Mouse (Mus musculus): ENCODE results near the gene Crybg3. TPM values are rescaled to one million over a fixed set of nuclear protein-coding genes. Genes with fewer than 3 reads are reported as not detected.

Crybg3 gene
- polyA plus RNA-seq, 1 experiment from 2014 or later = 4.2 TPM

DNA sequence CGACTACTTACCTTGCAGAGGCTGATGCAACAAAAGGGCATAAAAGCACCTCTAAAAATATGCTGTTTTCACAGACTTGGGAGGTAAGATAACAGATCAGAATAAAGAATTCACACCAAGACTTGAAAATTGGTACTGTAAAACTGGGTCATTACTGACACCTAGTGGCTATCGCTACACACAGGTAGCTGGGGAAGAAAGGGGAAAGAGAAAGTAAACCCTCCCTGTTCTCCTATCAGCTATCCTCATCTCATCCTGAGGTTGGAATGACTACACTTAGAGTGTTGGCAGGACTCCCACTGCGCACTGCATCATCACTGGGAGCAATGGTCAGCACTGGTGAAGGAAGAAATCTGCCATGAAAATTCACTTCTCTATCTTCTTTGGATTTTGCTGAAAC lies 16.4 kb upstream of the Crybg3 start:
- 17% methylated on average over 3 of the region's 3 CpGs for WGBS

DNA sequence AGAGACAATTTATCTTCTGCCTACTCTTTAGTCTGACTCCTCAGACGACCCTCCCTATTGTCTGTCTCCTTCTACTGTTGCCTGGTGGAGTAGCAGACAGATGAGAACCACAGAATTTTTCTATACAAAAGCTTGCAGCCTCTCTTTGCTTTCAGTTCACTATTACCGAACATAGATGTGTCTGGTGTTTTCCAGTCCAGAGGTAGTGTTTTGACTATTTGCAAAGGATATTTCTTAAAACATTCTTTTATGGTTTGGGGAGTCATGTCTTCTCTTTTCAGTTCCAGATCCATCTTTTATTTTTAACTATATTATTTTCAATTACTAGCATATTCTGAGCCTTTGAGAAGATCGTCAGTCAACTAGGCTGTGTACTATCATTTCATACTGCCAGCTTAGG lies 14.9 kb upstream of the Crybg3 start:
- no peaks in the 10 kb centered on the region for H3K36me3 ChIP-seq (ENCODE audit: insufficient read depth, low read length)
- no peak overlapping the region for H3K4me3 ChIP-seq (replicated peaks; ENCODE audit: low read depth, low read length)
- no peaks in the 10 kb centered on the region for H3K9me3 ChIP-seq (replicated peaks; ENCODE audit: low read length)
- H3K4me2 ChIP-seq (ENCODE audit: low read length) = no peak overlapping the region
- no peak overlapping the region for H3K9ac ChIP-seq (ENCODE audit: low read depth, low read length)
- ATAC-seq (replicated peaks; ENCODE audit: low FRiP score, low read depth) = no peak
- no peak overlapping the region for H3K27ac ChIP-seq
- no peak for DNase-seq (ENCODE audit: low spot score)
- no peaks in the 10 kb centered on the region for H3K4me1 ChIP-seq (replicated peaks; ENCODE audit: insufficient read depth, low read length)
- H3K27me3 ChIP-seq (ENCODE audit: insufficient read depth, low read length) = no peaks in the 10 kb centered on the region
- TF ChIP-seq CTCF (IDR thresholded peaks at IDR 0.05; ENCODE audit: low read depth) = no peak
- WGBS = 79% methylated on average over 3 of the region's 3 CpGs

More for the DNA sequence above, 16.4 kb upstream of the Crybg3 start:
- H3K9me3 ChIP-seq (replicated peaks; ENCODE audit: low read length) = no peaks in the 10 kb centered on the region
- no peak overlapping the region for H3K27ac ChIP-seq
- no peaks in the 10 kb centered on the region for H3K4me1 ChIP-seq (replicated peaks; ENCODE audit: insufficient read depth, low read length)
- no peak overlapping the region for H3K4me2 ChIP-seq (ENCODE audit: low read length)
- DNase-seq (ENCODE audit: low spot score) (peak; percentile 86), ATAC-seq (replicated peaks; ENCODE audit: low FRiP score, low read depth) (peak; percentile 61; the same call in 1 of the 2 replicates)
- peak; percentile 81 for TF ChIP-seq CTCF (IDR thresholded peaks at IDR 0.05; ENCODE audit: low read depth)
- no peak overlapping the region for H3K4me3 ChIP-seq (replicated peaks; ENCODE audit: low read depth, low read length)
- no peaks in the 10 kb centered on the region for H3K36me3 ChIP-seq (ENCODE audit: insufficient read depth, low read length)
- H3K9ac ChIP-seq (ENCODE audit: low read depth, low read length) = no peak overlapping the region
- H3K27me3 ChIP-seq (ENCODE audit: insufficient read depth, low read length) = no peaks in the 10 kb centered on the region

DNA sequence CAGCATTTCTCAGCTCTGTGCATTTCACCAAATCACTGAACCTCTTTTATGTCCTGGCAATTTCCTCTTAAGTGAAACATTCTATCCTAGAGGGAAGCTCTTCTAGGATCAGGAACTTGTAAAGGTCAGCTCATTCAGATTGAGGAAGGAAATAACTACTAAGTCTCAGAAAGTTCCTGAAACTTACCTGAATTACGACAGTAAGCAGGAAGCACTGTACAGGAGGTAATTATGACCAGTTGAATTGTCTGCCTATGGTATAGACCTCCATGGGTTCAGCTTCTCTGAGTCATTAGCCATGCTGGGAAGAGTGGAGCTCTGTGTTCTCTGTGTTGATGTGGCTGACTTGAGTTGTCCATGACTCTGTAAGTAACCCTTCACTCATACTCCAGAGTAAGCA lies 10.0 kb upstream of the Crybg3 start:
- Histone ChIP-seq H3K9me3 (replicated peaks; ENCODE audit: low read length) (no peaks in the 10 kb centered on the region), H3K27ac (no peak overlapping the region), H3K4me2 (ENCODE audit: low read length) (no peak overlapping the region), H3K4me3 (replicated peaks; ENCODE audit: low read depth, low read length) (no peak overlapping the region), H3K36me3 (ENCODE audit: insufficient read depth, low read length) (no peaks in the 10 kb centered on the region), H3K27me3 (ENCODE audit: insufficient read depth, low read length) (no peaks in the 10 kb centered on the region), H3K9ac (ENCODE audit: low read depth, low read length) (no peak overlapping the region), H3K4me1 (replicated peaks; ENCODE audit: insufficient read depth, low read length) (no peaks in the 10 kb centered on the region)
- 69% methylated on average over 1 of the region's 1 CpGs for WGBS
- TF ChIP-seq CTCF (IDR thresholded peaks at IDR 0.05; ENCODE audit: low read depth) = no peak
- ATAC-seq (replicated peaks; ENCODE audit: low FRiP score, low read depth) (no peak), DNase-seq (ENCODE audit: low spot score) (no peak)

DNA sequence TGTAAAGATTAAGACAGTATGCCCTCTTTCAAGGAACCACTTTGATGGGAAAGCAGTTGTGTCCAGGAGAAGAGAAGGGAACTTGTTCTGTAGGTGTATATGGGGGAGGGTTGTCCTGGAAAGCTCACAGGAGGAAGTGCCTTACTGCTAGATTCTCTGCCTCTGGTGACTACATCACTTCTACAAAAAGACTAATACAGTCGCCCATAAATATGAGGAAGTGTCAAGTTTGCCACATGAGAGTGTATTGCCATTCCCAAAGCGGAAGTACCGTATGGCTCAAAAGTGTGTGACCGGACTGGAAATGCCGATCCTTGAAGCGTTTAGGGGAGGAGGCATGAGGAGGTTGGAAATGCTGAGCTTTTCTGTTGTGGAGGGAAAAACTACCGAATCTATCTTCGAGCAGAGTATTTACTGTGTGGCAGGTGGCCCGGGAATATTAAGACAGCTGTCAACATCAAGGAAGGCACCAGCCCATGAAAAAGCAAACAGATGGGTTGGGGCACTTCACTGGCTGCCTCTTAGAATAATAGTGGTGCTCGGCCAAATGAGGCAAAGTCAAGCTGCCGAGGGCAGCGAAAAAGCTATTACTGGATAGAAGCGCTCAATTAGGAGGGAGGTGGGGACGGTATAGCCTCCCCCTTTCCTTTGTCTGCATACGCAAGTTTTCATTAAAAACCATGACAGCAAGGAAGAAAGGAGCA lies 3.5 kb upstream of the Crybg3 start:
- DNase-seq (ENCODE audit: low spot score) = peak; percentile 50
- H3K27ac ChIP-seq = no peak overlapping the region

DNA sequence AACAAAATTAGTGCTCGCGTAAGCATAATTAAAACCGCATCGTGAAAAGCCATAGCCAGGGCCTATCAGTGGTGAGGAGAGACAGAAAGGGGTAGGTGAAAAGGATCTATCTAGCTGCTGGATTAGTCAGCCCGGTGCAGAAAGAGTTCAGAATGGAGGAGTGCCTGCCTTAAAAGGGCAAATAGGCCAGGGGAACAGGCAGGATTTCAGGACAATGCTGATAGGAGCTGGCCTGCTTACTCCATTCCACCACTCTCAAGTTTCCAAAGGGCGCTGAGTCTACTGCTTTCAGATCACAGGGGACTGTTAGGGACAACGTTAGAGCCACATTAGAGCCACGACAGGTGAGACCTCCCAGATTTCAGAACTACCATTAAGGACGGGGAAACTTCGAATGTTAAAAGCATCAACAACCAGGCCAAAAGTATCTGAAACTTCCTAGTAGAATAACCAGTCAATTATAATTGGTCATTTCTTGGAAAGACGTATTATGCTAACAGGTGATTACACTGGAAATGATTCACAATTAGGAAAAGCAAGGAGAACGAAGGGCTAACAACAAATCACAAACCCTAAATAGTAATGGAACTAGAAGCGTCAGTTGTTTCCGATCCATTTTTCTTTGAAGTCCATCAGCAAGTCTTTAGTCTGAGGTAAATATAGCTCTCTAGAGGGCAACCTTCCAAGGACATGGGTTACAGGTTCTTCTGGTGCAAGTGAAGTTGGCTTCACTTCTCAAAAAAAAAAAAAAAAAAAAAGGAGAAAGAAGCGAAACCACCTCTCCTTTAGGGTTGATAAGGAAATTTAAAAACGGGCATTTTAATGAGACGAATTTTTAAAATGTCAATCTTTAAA lies 1.1 kb downstream of the Crybg3 start:
- H3K9ac ChIP-seq (ENCODE audit: low read depth, low read length) = peak overlapping the region; percentile 87; the same call in 1 of the 2 replicates

More for the DNA sequence above, 3.5 kb upstream of the Crybg3 start:
- H3K9me3 ChIP-seq (replicated peaks; ENCODE audit: low read length) = no peaks in the 10 kb centered on the region
- TF ChIP-seq CTCF (IDR thresholded peaks at IDR 0.05; ENCODE audit: low read depth) = no peak
- peaks cover 3% of the 10 kb centered on the region; the same call in 1 of the 2 replicates for H3K4me1 ChIP-seq (replicated peaks; ENCODE audit: insufficient read depth, low read length)
- H3K9ac ChIP-seq (ENCODE audit: low read depth, low read length) = no peak overlapping the region
- H3K36me3 ChIP-seq (ENCODE audit: insufficient read depth, low read length) = no peaks in the 10 kb centered on the region
- H3K4me3 ChIP-seq (replicated peaks; ENCODE audit: low read depth, low read length) = no peak overlapping the region
- WGBS = 28% methylated on average over 15 of the region's 15 CpGs
- H3K4me2 ChIP-seq (ENCODE audit: low read length) = peak overlapping the region; percentile 46
- no peak; the same call in 1 of the 2 replicates for ATAC-seq (replicated peaks; ENCODE audit: low FRiP score, low read depth)
- no peaks in the 10 kb centered on the region for H3K27me3 ChIP-seq (ENCODE audit: insufficient read depth, low read length)

DNA sequence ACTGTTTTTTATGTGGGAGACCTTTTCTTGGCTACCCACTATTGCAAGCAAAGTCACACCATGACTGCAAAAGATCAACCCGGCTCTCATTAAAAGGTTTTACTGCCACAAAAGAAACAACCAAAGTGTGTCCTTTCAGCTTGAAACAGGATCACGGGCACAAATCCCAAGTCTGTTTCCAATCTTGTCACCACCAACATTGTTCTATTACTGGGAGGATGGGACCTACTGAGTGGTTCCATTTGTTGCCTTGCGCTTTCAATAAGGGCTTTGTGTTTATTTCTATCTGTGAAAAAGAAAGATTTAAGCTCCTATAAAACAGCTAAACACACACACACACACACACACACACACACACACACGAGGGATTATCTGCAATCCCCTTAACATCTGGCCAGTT lies 1.8 kb downstream of the Crybg3 start:
- Histone ChIP-seq H3K9ac (ENCODE audit: low read depth, low read length) (0 out of 2 replicates have a peak overlapping the region, but pooled peaks have one; percentile 23), H3K9me3 (replicated peaks; ENCODE audit: low read length) (no peaks in the 10 kb centered on the region), H3K27me3 (ENCODE audit: insufficient read depth, low read length) (no peaks in the 10 kb centered on the region), H3K4me3 (replicated peaks; ENCODE audit: low read depth, low read length) (peak overlapping the region; percentile 83; the same call in 1 of the 2 replicates), H3K4me1 (replicated peaks; ENCODE audit: insufficient read depth, low read length) (peaks cover 9% of the 10 kb centered on the region; the same call in 1 of the 2 replicates), H3K4me2 (ENCODE audit: low read length) (peak overlapping the region; percentile 68), H3K36me3 (ENCODE audit: insufficient read depth, low read length) (no peaks in the 10 kb centered on the region), H3K27ac (no peak overlapping the region)
- no peak for TF ChIP-seq CTCF (IDR thresholded peaks at IDR 0.05; ENCODE audit: low read depth)
- DNase-seq (ENCODE audit: low spot score) (no peak), ATAC-seq (replicated peaks; ENCODE audit: low FRiP score, low read depth) (no peak)
- 35% methylated on average over 4 of the region's 4 CpGs for WGBS

More for the DNA sequence above, 1.1 kb downstream of the Crybg3 start:
- H3K4me2 ChIP-seq (ENCODE audit: low read length) = peak overlapping the region; percentile 68
- H3K27me3 ChIP-seq (ENCODE audit: insufficient read depth, low read length) = no peaks in the 10 kb centered on the region
- ATAC-seq (replicated peaks; ENCODE audit: low FRiP score, low read depth) (no peak), DNase-seq (ENCODE audit: low spot score) (peak; percentile 47)
- WGBS = 16% methylated on average over 17 of the region's 17 CpGs
- H3K9me3 ChIP-seq (replicated peaks; ENCODE audit: low read length) = no peaks in the 10 kb centered on the region
- no peak for TF ChIP-seq CTCF (IDR thresholded peaks at IDR 0.05; ENCODE audit: low read depth)
- H3K4me1 ChIP-seq (replicated peaks; ENCODE audit: insufficient read depth, low read length) = peaks cover 7% of the 10 kb centered on the region; the same call in 1 of the 2 replicates
- peak overlapping the region; percentile 83 for H3K4me3 ChIP-seq (replicated peaks; ENCODE audit: low read depth, low read length)
- no peaks in the 10 kb centered on the region for H3K36me3 ChIP-seq (ENCODE audit: insufficient read depth, low read length)
- H3K27ac ChIP-seq = peak overlapping the region; percentile 88

All from kidney, postnatal 0 days (tissue).